Mouse (Mus musculus) stomach, postnatal 0 days (tissue): ENCODE data around the gene Gm17728.

ENCODE experiments used
- CTCF ChIP-seq: IDR thresholded peaks from 2 replicates; pipeline ENCODE4 v1.5.1; 2016; ENCODE audit warnings: antibody characterized with exemption, low read depth, mild to moderate bottlenecking, moderate library complexity
- EP300 ChIP-seq: optimal IDR thresholded peaks from 2 replicates; pipeline ENCODE3; 2016; ENCODE audit warnings: antibody characterized with exemption

DNA sequence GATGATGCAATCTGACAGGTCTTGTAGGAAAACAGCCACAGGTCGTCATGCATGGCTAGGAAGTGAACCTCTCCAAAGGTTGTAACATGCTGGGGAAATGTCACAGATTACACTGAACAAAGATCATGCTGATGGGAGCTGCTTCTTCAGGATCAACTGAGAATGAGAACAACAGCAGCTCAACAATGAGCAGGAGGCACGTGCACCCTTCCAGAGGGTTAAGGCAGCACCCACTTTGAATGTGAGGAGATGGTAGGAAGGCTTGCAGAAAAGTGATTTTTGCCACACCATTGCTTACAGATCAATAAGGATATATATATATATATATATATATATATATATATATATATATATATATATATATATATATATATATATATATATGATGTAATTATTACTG lies 2.8 kb upstream of the Gm17728 start:
- no peak for TF ChIP-seq CTCF
- TF ChIP-seq EP300: no peak
